Mouse (Mus musculus) midbrain, embryonic 15.5 days (tissue): Measurements from ENCODE around the gene Fah. TPM values are rescaled to one million over a fixed set of nuclear protein-coding genes. Genes with fewer than 3 reads are reported as not detected.

ENCODE experiments used
- ATAC-seq: fragments of 200-750 bp; cut with Nextera tagmentation; replicated peaks from 2 replicates; pipeline ENCODE4 v1.8.0; 2017; ENCODE audit warnings: moderate TSS enrichment
- H3K27ac ChIP-seq: fragments of 300-500 bp; sonication (generic); 2 replicates; pipeline ENCODE4 v1.5.1; 2015; ENCODE audit warnings: mild to moderate bottlenecking, inconsistent platforms
- H3K27me3 ChIP-seq: fragments of 300-500 bp; sonication (generic); replicated peaks from 2 replicates; pipeline ENCODE4 v1.6.1; 2015; ENCODE audit warnings: inconsistent platforms
- H3K36me3 ChIP-seq: fragments of 300-500 bp; sonication (generic); replicated peaks from 2 replicates; pipeline ENCODE4 v1.6.1; 2015; ENCODE audit warnings: inconsistent platforms
- H3K4me1 ChIP-seq: fragments of 300-500 bp; sonication (generic); 2 replicates; pipeline ENCODE4 v1.6.1; 2015; ENCODE audit warnings: inconsistent platforms
- H3K4me2 ChIP-seq: fragments of 300-500 bp; sonication (generic); 2 replicates; pipeline ENCODE4 v1.6.1; 2015; ENCODE audit warnings: inconsistent platforms, mild to moderate bottlenecking, moderate library complexity
- H3K4me3 ChIP-seq: fragments of 300-500 bp; sonication (generic); 2 replicates; pipeline ENCODE4 v1.5.1; 2015; ENCODE audit warnings: mild to moderate bottlenecking, inconsistent platforms
- H3K9ac ChIP-seq: fragments of 300-500 bp; sonication (generic); 2 replicates; pipeline ENCODE4 v1.6.1; 2015; ENCODE audit warnings: mild to moderate bottlenecking, inconsistent platforms
- H3K9me3 ChIP-seq: fragments of 300-500 bp; sonication (generic); 2 replicates; pipeline ENCODE4 v1.6.1; 2016; ENCODE audit warnings: inconsistent platforms
- WGBS: fragments of 180-500 bp; shearing (Covaris S2); methylation state at CpG from one replicate; pipeline ENCODE4 v1.1.7; 2015; ENCODE audit warnings: mixed read lengths; 5-methylcytosine and 5-hydroxymethylcytosine counted together
- polyA plus RNA-seq: library from polyadenylated mRNA; unstranded; fragments of >200 nt; fragmentation: Nextera tagmentation; extraction: Ambion mirVana; gene quantifications from 2 replicates; pipeline ENCODE4 v1.2.1, GENCODE M21; 2015

Gene Fah
- polyA plus RNA-seq, 1 experiment from 2014 or later, result 9.2 TPM

- Histone ChIP-seq H3K9ac (no peak overlapping the region), H3K9me3 (no peaks in the 10 kb centered on the region), H3K4me2 (no peak overlapping the region), H3K4me3 (no peak overlapping the region), H3K36me3 (no peaks in the 10 kb centered on the region; the same call in 1 of the 2 replicates), H3K27me3 (no peaks in the 10 kb centered on the region), H3K4me1 (no peaks in the 10 kb centered on the region), H3K27ac (no peak overlapping the region)
- WGBS, result 98% methylated on average over 2 of the region's 2 CpGs
- no peak for ATAC-seq
Measured at GRCm38 (mm10) chr7:84618951-84619350, 12.4 kb upstream of the Fah start.

DNA sequence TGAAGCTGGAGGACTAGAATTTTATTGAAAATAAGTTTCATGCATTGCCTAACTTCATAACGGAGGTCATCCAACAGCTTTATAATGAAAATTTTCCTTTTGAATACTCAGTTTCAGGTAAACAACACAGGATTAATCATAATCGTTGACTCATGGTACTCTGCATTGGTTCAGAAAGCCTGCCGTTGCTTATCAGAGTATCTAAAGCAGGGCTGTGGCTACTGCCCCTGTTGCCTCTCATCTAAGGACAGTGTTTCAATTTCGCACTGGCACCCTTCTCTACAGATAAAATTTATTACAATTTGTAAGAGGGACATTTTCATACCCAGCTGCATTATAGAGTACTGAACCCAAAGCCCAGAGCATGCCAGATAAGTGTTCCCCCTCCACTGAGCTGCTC, 5.9 kb upstream of the Fah start:
- Histone ChIP-seq H3K4me2 (no peak overlapping the region), H3K9me3 (no peaks in the 10 kb centered on the region), H3K4me1 (no peaks in the 10 kb centered on the region), H3K4me3 (no peak overlapping the region), H3K36me3 (no peaks in the 10 kb centered on the region; the same call in 1 of the 2 replicates), H3K9ac (no peak overlapping the region), H3K27ac (no peak overlapping the region), H3K27me3 (no peaks in the 10 kb centered on the region)
- 91% methylated on average over 4 of the region's 4 CpGs for WGBS
- no peak for ATAC-seq

GRCm38 (mm10) chr7:84611609-84612008, 5.1 kb upstream of the Fah start:
- Histone ChIP-seq H3K9me3 (no peaks in the 10 kb centered on the region), H3K4me2 (no peak overlapping the region), H3K36me3 (no peaks in the 10 kb centered on the region; the same call in 1 of the 2 replicates), H3K9ac (no peak overlapping the region), H3K4me3 (no peak overlapping the region), H3K4me1 (no peaks in the 10 kb centered on the region), H3K27ac (no peak overlapping the region), H3K27me3 (no peaks in the 10 kb centered on the region)
- WGBS, result 93% methylated on average over 1 of the region's 1 CpGs
- ATAC-seq, result no peak

DNA sequence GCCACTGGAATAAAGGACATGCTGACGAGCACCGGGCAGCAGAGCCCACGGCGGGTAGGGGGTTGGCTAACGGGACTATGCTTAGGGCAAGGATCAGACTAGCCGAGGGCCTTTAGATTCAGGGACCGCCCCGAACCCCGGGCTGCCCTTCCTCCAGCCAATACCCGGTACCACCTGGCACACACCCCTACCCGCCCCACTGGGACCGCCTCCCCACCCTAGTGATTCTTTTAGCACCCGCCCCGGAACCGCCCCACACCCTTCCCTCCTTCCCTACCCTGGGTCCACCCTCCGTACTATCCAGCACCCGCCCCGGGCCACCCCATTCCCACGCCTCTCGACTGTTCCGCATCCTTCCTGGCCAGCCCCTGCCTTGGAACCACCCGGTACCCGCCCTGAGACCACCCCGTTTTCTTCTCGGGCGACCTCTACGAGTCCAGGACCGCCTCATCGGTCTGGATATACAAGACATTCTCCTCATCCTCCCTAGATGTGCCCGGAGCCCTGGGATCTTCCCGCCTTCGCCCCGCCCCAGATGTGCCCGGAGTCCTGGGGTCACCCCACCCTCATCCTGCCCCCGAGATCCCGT, 724 bp downstream of the Fah start:
- Histone ChIP-seq H3K9me3 (no peaks in the 10 kb centered on the region), H3K4me2 (peak overlapping the region; percentile 98), H3K4me1 (peaks cover 10% of the 10 kb centered on the region), H3K27ac (peak overlapping the region; percentile 52), H3K4me3 (peak overlapping the region; percentile 67), H3K9ac (peak overlapping the region; percentile 62), H3K36me3 (no peaks in the 10 kb centered on the region), H3K27me3 (no peaks in the 10 kb centered on the region)
- WGBS, result 1% methylated on average over 36 of the region's 36 CpGs
- ATAC-seq, result peak; percentile 91

DNA sequence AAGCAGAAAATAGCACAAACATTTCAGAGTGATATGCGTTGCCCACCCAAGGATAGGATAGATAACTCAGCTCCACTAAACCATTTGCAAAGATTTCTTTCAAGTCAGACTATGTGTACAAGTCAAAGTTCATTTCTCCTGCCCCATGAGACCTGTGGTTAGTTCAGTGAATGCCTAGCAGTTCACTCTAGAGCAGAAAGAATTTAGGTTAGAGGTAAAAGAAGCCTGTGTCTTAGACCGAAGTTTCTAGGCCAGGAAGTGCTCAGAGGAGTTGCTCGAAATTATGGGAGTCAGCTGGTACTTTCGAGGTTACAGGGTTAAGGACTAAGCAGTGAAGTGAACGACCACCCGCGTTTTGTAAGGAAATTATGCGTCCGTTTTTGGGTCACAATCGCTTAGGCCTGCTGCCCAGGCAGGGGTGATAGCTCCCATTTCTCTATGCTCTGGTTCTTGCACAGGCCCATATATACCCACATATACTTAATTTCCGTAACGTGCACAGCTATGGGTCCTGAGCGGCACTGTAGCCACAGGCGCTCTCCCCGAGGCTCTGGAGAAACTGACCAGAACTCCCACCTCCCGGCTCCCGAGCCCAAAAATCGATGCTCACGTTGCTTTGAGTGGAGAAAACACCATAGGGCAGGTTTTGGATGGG, 1.4 kb downstream of the Fah start:
- Histone ChIP-seq H3K9me3 (no peaks in the 10 kb centered on the region), H3K4me2 (peak overlapping the region; percentile 98), H3K4me3 (peak overlapping the region; percentile 67), H3K36me3 (no peaks in the 10 kb centered on the region), H3K27me3 (no peaks in the 10 kb centered on the region), H3K9ac (peak overlapping the region; percentile 62), H3K27ac (peak overlapping the region; percentile 52), H3K4me1 (peaks cover 10% of the 10 kb centered on the region)
- WGBS, result 9% methylated on average over 19 of the region's 19 CpGs
- ATAC-seq, result peak; percentile 80

GRCm38 (mm10) chr7:84604501-84604900, 2.0 kb downstream of the Fah start:
- WGBS, result 69% methylated on average over 3 of the region's 3 CpGs

GRCm38 (mm10) chr7:84601331-84601730, 5.2 kb downstream of the Fah start:
- Histone ChIP-seq H3K9me3 (no peaks in the 10 kb centered on the region), H3K4me1 (peaks cover 10% of the 10 kb centered on the region), H3K27ac (no peak overlapping the region), H3K27me3 (no peaks in the 10 kb centered on the region), H3K4me2 (no peak overlapping the region), H3K4me3 (no peak overlapping the region), H3K9ac (no peak overlapping the region), H3K36me3 (no peaks in the 10 kb centered on the region)
- WGBS, result 89% methylated on average over 3 of the region's 3 CpGs
- ATAC-seq, result no peak

More at GRCm38 (mm10) chr7:84604501-84604900, 2.0 kb downstream of the Fah start:
- H3K27me3 ChIP-seq, result no peaks in the 10 kb centered on the region
- no peak overlapping the region for H3K4me3 ChIP-seq
- H3K9me3 ChIP-seq, result no peaks in the 10 kb centered on the region
- H3K4me1 ChIP-seq, result peaks cover 10% of the 10 kb centered on the region
- no peaks in the 10 kb centered on the region for H3K36me3 ChIP-seq
- H3K4me2 ChIP-seq, result peak overlapping the region; percentile 98; the same call in 1 of the 2 replicates
- H3K9ac ChIP-seq, result no peak overlapping the region
- H3K27ac ChIP-seq, result no peak overlapping the region
- no peak for ATAC-seq

DNA sequence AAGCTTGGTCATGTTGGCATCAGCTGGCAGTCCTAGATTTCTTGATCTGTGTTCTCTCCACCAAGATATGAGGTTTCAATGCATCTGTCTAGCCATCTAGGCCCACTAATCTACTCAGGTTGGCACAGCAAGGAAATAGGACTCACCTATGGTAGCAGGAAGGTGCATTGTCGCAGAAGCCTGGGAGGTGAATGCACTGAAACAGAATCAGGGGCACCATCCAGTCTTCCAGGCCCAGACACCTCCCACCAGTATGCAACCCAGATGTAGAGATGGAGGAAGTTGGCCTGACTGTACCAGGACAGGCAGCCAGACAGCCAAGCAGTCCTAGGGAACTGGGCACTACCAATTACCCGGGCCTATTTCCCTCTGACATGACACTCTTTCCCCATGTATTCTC, 5.9 kb downstream of the Fah start:
- Histone ChIP-seq H3K27ac (no peak overlapping the region), H3K4me3 (no peak overlapping the region), H3K36me3 (no peaks in the 10 kb centered on the region), H3K27me3 (no peaks in the 10 kb centered on the region), H3K9me3 (no peaks in the 10 kb centered on the region), H3K9ac (no peak overlapping the region), H3K4me2 (no peak overlapping the region), H3K4me1 (peaks cover 10% of the 10 kb centered on the region)
- WGBS, result 92% methylated on average over 2 of the region's 2 CpGs
- no peak for ATAC-seq

DNA sequence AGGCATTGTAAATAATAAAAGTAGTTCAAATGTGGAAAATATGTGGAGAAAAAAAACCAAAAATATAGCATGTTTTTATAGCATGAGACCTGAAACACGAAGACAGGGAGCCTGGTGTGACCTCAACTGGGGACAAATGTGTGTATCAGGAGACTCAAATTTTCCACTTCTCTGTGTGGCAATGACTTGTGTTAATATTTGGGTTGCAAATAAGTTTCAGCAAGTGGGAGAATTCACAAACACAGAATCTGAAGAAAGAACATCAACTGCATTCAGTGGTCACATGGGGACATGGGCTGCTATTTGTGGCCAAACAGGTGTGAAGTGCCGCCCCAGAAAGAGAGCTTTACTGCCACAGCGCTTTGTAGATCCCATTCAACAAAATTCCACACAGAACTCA, 9.9 kb downstream of the Fah start:
- no peak overlapping the region for H3K4me3 ChIP-seq
- H3K27ac ChIP-seq, result no peak overlapping the region
- no peak for ATAC-seq
- no peaks in the 10 kb centered on the region for H3K4me1 ChIP-seq
- no peaks in the 10 kb centered on the region for H3K36me3 ChIP-seq
- no peaks in the 10 kb centered on the region for H3K27me3 ChIP-seq
- H3K9ac ChIP-seq, result no peak overlapping the region
- no peaks in the 10 kb centered on the region for H3K9me3 ChIP-seq
- WGBS, result 87% methylated on average over 3 of the region's 3 CpGs
- H3K4me2 ChIP-seq, result no peak overlapping the region

GRCm38 (mm10) chr7:84596002-84596401, 10.5 kb downstream of the Fah start:
- H3K4me1 ChIP-seq, result no peaks in the 10 kb centered on the region
- H3K9me3 ChIP-seq, result no peaks in the 10 kb centered on the region
- H3K4me2 ChIP-seq, result no peak overlapping the region
- no peak overlapping the region for H3K4me3 ChIP-seq
- 85% methylated on average over 3 of the region's 3 CpGs for WGBS
- H3K27me3 ChIP-seq, result no peaks in the 10 kb centered on the region
- no peak overlapping the region for H3K9ac ChIP-seq
- H3K36me3 ChIP-seq, result no peaks in the 10 kb centered on the region
- no peak for ATAC-seq
- H3K27ac ChIP-seq, result no peak overlapping the region

DNA sequence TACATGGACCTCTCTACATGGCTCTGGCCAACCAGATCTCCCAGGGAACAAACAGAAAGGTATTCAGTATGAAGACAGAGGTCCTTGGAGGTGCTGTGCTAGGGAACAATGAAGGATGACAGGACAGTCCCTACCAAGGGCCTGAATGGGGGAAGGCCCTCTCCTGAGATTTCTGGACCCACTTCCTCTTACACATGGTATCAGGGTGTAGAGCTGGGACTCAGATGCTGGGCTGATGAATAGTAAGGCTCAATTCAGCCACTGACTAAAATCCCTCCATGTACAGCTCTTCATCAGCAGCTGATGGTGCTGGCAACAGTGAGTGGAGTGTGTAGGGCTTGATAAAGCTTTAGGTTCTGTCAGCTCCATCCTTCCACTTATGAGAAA, 11.6 kb downstream of the Fah start:
- Histone ChIP-seq H3K4me2 (no peak overlapping the region), H3K27me3 (no peaks in the 10 kb centered on the region), H3K36me3 (no peaks in the 10 kb centered on the region), H3K9ac (no peak overlapping the region), H3K4me1 (no peaks in the 10 kb centered on the region), H3K4me3 (no peak overlapping the region), H3K27ac (no peak overlapping the region), H3K9me3 (no peaks in the 10 kb centered on the region)
- peak; percentile 34 for ATAC-seq

DNA sequence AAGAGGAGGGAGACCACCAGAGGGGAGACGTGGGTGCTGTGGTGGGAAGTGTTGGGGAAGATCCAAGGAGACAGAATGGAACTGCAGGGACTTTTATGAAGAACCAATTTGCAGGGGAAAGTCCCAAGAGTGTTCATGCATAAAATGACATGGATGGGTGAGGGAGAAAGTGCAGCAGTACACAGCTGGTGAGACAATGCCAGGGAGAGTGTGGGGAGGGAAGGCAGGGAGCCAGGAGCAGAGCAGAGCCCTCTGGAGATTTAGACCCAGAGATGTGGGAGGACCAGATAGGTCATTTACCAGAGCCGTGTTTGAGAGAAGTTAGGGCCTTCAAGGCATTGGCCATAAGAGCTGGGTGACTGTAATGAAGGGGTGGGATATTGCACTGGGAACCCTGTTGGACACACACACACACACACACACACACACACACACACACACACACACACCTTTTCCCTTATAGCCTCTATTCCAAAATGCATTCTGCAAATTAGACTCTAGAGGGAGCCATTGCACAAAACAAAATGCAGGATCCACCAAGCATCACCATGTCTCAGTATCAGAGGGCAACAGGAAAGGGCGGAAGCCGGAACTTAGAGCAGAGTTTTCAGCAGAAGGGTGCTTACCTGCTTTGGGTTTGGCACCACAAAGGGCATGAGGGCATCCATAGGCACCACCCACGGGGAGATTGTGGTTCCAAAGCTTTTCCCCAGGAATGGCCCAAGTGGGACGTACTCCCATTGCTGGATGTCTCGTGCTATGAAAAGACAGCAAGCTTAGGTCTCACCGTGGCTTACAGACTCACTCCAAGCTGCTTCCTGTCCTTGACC, 12.2 kb downstream of the Fah start:
- H3K9ac ChIP-seq, result no peak overlapping the region
- no peaks in the 10 kb centered on the region for H3K4me1 ChIP-seq
- no peaks in the 10 kb centered on the region for H3K9me3 ChIP-seq
- no peaks in the 10 kb centered on the region for H3K36me3 ChIP-seq
- no peak overlapping the region for H3K4me3 ChIP-seq
- H3K27ac ChIP-seq, result no peak overlapping the region
- H3K27me3 ChIP-seq, result no peaks in the 10 kb centered on the region
- 0 out of 2 replicates have a peak overlapping the region, but pooled peaks have one; percentile 19 for H3K4me2 ChIP-seq
- 48% methylated on average over 8 of the region's 8 CpGs for WGBS
- peak; percentile 87 for ATAC-seq
